Mouse (Mus musculus) heart, adult 2 months (tissue): ENCODE results near the gene Ptpn13.

Experiments used
- CTCF ChIP-seq: fragments of 200-600 bp; IDR thresholded peaks from 2 replicates; pipeline ENCODE4 v1.8.1; 2022; ENCODE audit warnings: antibody characterized with exemption, mild to moderate bottlenecking, moderate library complexity
- EP300 ChIP-seq: fragments of 200-500 bp; IDR thresholded peaks from 2 replicates; pipeline ENCODE4 v1.6.1; 2011; ENCODE audit warnings: low read depth, low read length, control low read depth; ENCODE audit not compliant: insufficient read depth

DNA sequence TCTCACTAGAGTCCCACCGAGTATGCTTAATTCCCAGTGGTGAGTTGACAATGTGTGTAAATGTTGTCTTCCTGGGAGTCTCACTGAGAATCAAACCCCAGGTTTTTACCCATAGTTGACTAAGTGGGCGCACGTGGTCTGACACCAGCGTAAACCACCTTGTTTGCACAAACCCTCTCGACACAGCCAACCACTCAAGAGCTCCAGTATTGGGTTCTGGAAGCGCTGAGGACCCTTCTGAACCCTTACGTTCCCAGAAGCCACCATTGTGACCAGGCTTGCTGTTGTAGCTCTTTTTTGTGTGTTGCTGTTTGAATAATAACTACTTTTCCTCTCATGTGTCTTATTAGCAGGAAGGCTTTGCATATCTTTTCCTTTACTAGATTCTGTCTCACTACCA is 20.4 kb downstream of the Ptpn13 start:
- TF ChIP-seq CTCF (no peak), EP300 (no peak)
